Mouse (Mus musculus): Measurements from ENCODE around the gene Rrp9. TPM values are rescaled to one million over a fixed set of nuclear protein-coding genes. Genes with fewer than 3 reads are reported as not detected.
A peak's percentile ranks its signal among the peaks of the same experiment; 100 is the strongest.

Gene Rrp9
- polyA plus RNA-seq, 1 experiment from 2014 or later, result 41.2 TPM

DNA sequence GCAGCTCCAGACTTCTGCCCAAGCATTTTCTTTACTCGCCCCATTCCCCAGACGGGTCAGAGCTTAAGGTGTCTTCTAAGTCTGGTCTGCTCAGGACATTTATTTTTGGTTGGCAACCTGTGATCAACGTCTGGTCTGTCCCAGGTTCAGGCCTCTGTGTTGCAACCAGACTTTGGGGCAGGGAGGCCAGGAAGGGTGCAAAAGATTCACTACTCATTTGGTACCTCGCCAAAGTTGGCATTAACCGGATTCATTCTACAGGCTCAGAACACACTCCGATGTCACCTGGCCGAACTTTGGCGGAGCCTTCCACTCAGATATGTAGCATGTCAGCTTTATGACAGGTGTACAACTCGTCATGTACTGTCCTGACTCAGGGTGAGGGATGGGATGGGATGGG, 27.8 kb upstream of the Rrp9 start:
- DNase-seq (no peak), ATAC-seq (ENCODE audit: low FRiP score, low TSS enrichment) (no peak)
- Histone ChIP-seq H3K4me3 (replicated peaks; ENCODE audit: low read depth, low read length) (peak overlapping the region; percentile 51), H3K9ac (replicated peaks; ENCODE audit: low read length) (peak overlapping the region; percentile 70; the same call in 1 of the 2 replicates), H3K27ac (replicated peaks; ENCODE audit: low read depth, low read length) (0 out of 2 replicates have a peak overlapping the region, but pooled peaks have one; percentile 77), H3K27me3 (ENCODE audit: control insufficient read depth, insufficient read depth, low read length) (no peaks in the 10 kb centered on the region), H3K4me1 (ENCODE audit: control insufficient read depth, insufficient read depth, low read length) (peaks cover 32% of the 10 kb centered on the region), H3K9me3 (ENCODE audit: control insufficient read depth, low read length) (no peaks in the 10 kb centered on the region), H3K36me3 (ENCODE audit: control insufficient read depth, insufficient read depth, low read length) (no peaks in the 10 kb centered on the region), H3K4me2 (ENCODE audit: low read length) (peak overlapping the region; percentile 76)
- 39% methylated on average over 9 of the region's 9 CpGs for WGBS

DNA sequence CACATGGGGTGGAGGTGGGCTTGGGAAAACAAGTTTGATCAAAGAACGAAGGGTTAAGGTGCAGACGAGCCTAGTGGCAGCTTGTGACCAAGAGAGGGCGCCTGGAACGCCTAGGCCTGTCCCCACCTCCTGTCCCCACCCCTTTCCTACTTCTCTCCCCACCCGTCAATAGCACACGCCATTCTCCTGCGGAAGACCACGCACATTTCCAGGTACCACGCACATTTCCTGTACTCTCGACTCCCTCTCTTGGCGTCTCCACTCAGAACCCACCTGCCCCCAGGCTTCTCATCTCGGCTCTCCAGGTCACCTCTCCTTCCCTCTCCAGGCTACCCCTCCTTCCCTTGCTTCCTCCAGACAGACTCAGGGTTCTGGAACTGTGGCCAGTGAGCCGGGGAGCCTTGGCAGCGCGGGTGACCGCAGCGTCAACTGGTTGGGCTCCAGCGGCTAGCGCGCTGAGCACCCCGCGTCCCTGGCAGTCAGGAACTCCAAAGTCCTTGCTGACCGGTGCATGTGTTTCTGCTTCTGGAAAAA, 27.2 kb upstream of the Rrp9 start:
- 2% methylated on average over 23 of the region's 23 CpGs for WGBS
- Histone ChIP-seq H3K4me1 (ENCODE audit: control insufficient read depth, insufficient read depth, low read length) (peaks cover 32% of the 10 kb centered on the region), H3K4me3 (replicated peaks; ENCODE audit: low read depth, low read length) (peak overlapping the region; percentile 33), H3K4me2 (ENCODE audit: low read length) (peak overlapping the region; percentile 76), H3K36me3 (ENCODE audit: control insufficient read depth, insufficient read depth, low read length) (no peaks in the 10 kb centered on the region), H3K9me3 (ENCODE audit: control insufficient read depth, low read length) (no peaks in the 10 kb centered on the region), H3K9ac (replicated peaks; ENCODE audit: low read length) (peak overlapping the region; percentile 47; the same call in 1 of the 2 replicates), H3K27ac (replicated peaks; ENCODE audit: low read depth, low read length) (no peak overlapping the region), H3K27me3 (ENCODE audit: control insufficient read depth, insufficient read depth, low read length) (no peaks in the 10 kb centered on the region)
- ATAC-seq (ENCODE audit: low FRiP score, low TSS enrichment) (peak; percentile 41; the same call in 1 of the 2 replicates), DNase-seq (peak; percentile 84)

DNA sequence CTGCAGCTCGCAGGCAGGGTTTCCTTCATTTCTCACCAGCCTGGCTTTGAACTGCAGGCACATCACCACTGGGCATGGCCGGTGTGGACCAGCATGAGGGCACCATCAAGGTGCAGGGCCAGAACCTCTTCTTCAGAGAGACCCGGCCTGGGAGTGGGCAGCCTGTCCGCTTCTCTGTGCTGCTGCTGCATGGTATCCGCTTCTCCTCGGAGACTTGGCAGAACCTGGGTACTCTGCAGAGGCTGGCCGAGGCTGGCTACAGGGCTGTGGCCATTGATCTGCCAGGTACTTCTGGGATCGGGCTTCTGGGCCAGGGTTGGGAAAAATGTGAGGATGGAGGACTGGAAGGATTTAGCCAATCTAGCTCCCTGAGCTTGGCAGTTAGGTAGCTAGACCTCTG, 25.8 kb upstream of the Rrp9 start:
- WGBS, result 91% methylated on average over 8 of the region's 8 CpGs
- H3K27ac ChIP-seq (replicated peaks; ENCODE audit: low read depth, low read length), result no peak overlapping the region
- no peaks in the 10 kb centered on the region for H3K27me3 ChIP-seq (ENCODE audit: control insufficient read depth, insufficient read depth, low read length)
- H3K36me3 ChIP-seq (ENCODE audit: control insufficient read depth, insufficient read depth, low read length), result no peaks in the 10 kb centered on the region
- no peaks in the 10 kb centered on the region for H3K9me3 ChIP-seq (ENCODE audit: control insufficient read depth, low read length)
- ATAC-seq (ENCODE audit: low FRiP score, low TSS enrichment) (no peak), DNase-seq (no peak)
- H3K9ac ChIP-seq (replicated peaks; ENCODE audit: low read length), result no peak overlapping the region
- peaks cover 33% of the 10 kb centered on the region for H3K4me1 ChIP-seq (ENCODE audit: control insufficient read depth, insufficient read depth, low read length)
- no peak overlapping the region for H3K4me3 ChIP-seq (replicated peaks; ENCODE audit: low read depth, low read length)
- no peak overlapping the region for H3K4me2 ChIP-seq (ENCODE audit: low read length)

DNA sequence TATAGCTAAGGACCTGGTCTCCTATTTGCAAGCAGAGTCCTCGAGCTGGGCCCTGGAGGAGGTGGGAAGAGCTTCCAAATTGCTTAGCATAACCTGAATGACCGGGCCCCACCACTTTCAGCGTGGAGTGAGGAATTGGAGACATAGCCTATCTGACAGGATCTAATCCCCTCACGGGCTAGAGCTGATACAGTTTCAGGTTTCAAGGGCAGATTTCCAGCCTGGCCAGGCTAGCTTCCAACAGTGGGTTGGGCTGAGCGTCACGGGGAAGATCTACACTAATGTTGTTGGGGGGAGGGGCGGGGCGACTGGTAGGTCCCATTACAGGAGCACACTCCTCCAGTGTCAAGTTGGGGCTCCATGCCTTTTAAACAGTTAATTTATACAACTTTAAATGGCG, 25.1 kb upstream of the Rrp9 start:
- Histone ChIP-seq H3K27me3 (ENCODE audit: control insufficient read depth, insufficient read depth, low read length) (no peaks in the 10 kb centered on the region), H3K36me3 (ENCODE audit: control insufficient read depth, insufficient read depth, low read length) (no peaks in the 10 kb centered on the region), H3K9ac (replicated peaks; ENCODE audit: low read length) (no peak overlapping the region), H3K9me3 (ENCODE audit: control insufficient read depth, low read length) (no peaks in the 10 kb centered on the region), H3K4me3 (replicated peaks; ENCODE audit: low read depth, low read length) (no peak overlapping the region), H3K4me2 (ENCODE audit: low read length) (no peak overlapping the region), H3K4me1 (ENCODE audit: control insufficient read depth, insufficient read depth, low read length) (peaks cover 40% of the 10 kb centered on the region), H3K27ac (replicated peaks; ENCODE audit: low read depth, low read length) (no peak overlapping the region)
- 21% methylated on average over 9 of the region's 9 CpGs for WGBS
- ATAC-seq (ENCODE audit: low FRiP score, low TSS enrichment) (no peak), DNase-seq (no peak)

DNA sequence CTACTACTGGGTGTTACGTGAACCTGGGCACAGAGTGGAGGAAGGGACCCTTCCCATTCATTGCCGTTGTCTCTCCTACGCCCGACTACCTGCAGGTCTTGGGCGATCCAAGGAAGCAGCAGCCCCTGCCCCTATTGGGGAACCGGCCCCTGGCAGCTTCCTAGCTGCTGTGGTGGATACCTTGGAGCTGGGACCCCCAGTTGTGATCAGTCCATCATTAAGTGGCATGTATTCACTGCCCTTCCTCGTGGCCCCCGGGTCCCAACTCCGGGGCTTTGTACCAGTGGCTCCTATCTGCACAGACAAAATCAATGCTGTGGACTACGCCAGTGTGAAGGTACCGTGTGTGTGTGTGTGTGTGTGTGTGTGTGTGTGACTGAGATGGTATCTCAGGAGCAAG, 24.5 kb upstream of the Rrp9 start:
- Histone ChIP-seq H3K4me1 (ENCODE audit: control insufficient read depth, insufficient read depth, low read length) (peaks cover 44% of the 10 kb centered on the region), H3K9ac (replicated peaks; ENCODE audit: low read length) (no peak overlapping the region), H3K4me2 (ENCODE audit: low read length) (no peak overlapping the region), H3K27ac (replicated peaks; ENCODE audit: low read depth, low read length) (no peak overlapping the region), H3K36me3 (ENCODE audit: control insufficient read depth, insufficient read depth, low read length) (no peaks in the 10 kb centered on the region; the same call in 1 of the 2 replicates), H3K9me3 (ENCODE audit: control insufficient read depth, low read length) (no peaks in the 10 kb centered on the region), H3K4me3 (replicated peaks; ENCODE audit: low read depth, low read length) (no peak overlapping the region), H3K27me3 (ENCODE audit: control insufficient read depth, insufficient read depth, low read length) (no peaks in the 10 kb centered on the region)
- WGBS, result 74% methylated on average over 11 of the region's 11 CpGs
- DNase-seq (no peak), ATAC-seq (ENCODE audit: low FRiP score, low TSS enrichment) (no peak)

DNA sequence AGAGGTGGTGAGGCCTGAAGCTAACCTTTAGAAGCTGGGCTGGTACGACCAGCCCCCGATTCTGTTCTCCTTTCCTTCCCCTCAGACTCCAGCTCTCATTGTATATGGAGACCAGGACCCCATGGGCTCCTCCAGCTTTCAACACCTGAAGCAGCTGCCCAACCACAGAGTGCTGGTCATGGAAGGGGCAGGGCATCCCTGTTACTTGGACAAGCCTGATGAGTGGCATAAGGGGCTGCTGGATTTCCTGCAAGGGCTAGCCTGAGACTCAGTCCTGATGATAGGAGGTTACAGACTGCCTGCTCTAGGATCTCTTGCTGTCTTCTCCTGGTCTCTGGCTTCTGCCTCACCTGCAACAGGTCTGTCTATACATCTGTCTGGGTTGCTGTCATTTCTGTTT, 23.9 kb upstream of the Rrp9 start:
- WGBS, result 61% methylated on average over 2 of the region's 2 CpGs
- Histone ChIP-seq H3K9ac (replicated peaks; ENCODE audit: low read length) (peak overlapping the region; percentile 95; the same call in 1 of the 2 replicates), H3K36me3 (ENCODE audit: control insufficient read depth, insufficient read depth, low read length) (no peaks in the 10 kb centered on the region; the same call in 1 of the 2 replicates), H3K4me3 (replicated peaks; ENCODE audit: low read depth, low read length) (no peak overlapping the region), H3K27me3 (ENCODE audit: control insufficient read depth, insufficient read depth, low read length) (no peaks in the 10 kb centered on the region), H3K4me1 (ENCODE audit: control insufficient read depth, insufficient read depth, low read length) (peaks cover 44% of the 10 kb centered on the region), H3K27ac (replicated peaks; ENCODE audit: low read depth, low read length) (no peak overlapping the region), H3K4me2 (ENCODE audit: low read length) (peak overlapping the region; percentile 100; the same call in 1 of the 2 replicates), H3K9me3 (ENCODE audit: control insufficient read depth, low read length) (no peaks in the 10 kb centered on the region)
- no peak for ATAC-seq (ENCODE audit: low FRiP score, low TSS enrichment)
- no peak for DNase-seq

DNA sequence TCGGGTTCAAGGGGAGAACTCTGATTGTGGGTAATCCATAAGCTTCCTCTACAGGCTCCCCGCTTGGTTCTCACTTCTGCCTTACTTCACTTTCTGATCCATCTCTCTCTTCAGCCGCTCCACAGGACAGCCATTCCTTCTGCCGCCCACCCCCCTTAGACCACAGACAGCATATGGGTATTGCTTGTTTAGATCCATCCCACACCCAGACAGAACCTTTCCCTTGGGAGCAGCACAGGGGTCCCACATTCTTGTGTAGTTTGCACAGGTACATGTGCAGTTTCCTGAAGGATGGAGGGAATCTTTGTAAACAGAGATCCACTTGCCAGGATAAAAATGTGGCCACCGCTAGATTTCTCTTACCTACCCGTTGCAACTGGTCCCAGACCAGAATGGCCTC, 23.4 kb upstream of the Rrp9 start:
- 14% methylated on average over 6 of the region's 6 CpGs for WGBS
- no peak for DNase-seq
- peak overlapping the region; percentile 100 for H3K4me2 ChIP-seq (ENCODE audit: low read length)
- no peaks in the 10 kb centered on the region for H3K9me3 ChIP-seq (ENCODE audit: control insufficient read depth, low read length)
- peak overlapping the region; percentile 95; the same call in 1 of the 2 replicates for H3K9ac ChIP-seq (replicated peaks; ENCODE audit: low read length)
- peaks cover 46% of the 10 kb centered on the region for H3K4me1 ChIP-seq (ENCODE audit: control insufficient read depth, insufficient read depth, low read length)
- H3K4me3 ChIP-seq (replicated peaks; ENCODE audit: low read depth, low read length), result peak overlapping the region; percentile 80; the same call in 1 of the 2 replicates
- no peak for ATAC-seq (ENCODE audit: low FRiP score, low TSS enrichment)
- peak overlapping the region; percentile 96; the same call in 1 of the 2 replicates for H3K27ac ChIP-seq (replicated peaks; ENCODE audit: low read depth, low read length)
- no peaks in the 10 kb centered on the region; the same call in 1 of the 2 replicates for H3K36me3 ChIP-seq (ENCODE audit: control insufficient read depth, insufficient read depth, low read length)
- H3K27me3 ChIP-seq (ENCODE audit: control insufficient read depth, insufficient read depth, low read length), result no peaks in the 10 kb centered on the region

DNA sequence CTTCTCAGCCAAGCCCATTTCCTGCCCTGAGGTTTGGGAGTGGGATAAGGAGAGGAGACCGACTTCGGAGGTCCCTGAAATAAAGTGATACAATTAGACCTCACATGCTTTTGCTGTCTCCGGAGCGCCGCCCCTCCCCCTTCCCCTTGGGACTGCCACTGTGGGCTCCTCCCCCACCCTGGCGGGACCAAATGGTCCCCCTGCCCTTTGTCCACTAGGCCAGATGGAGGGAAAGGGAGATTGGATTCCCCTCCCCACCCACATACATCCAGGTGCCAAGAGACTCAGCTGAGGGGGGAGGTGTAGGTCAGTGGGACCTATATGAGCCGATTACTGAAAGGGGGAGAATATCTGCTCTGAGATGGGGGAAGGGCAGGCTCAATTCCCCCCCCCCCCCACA, 22.9 kb upstream of the Rrp9 start:
- 2% methylated on average over 6 of the region's 7 CpGs for WGBS
- ATAC-seq (ENCODE audit: low FRiP score, low TSS enrichment) (peak; percentile 7; the same call in 1 of the 2 replicates), DNase-seq (peak; percentile 65)

More for the DNA sequence above, 22.9 kb upstream of the Rrp9 start:
- H3K27ac ChIP-seq (replicated peaks; ENCODE audit: low read depth, low read length), result peak overlapping the region; percentile 96
- H3K9me3 ChIP-seq (ENCODE audit: control insufficient read depth, low read length), result no peaks in the 10 kb centered on the region
- H3K4me3 ChIP-seq (replicated peaks; ENCODE audit: low read depth, low read length), result peak overlapping the region; percentile 80
- peak overlapping the region; percentile 95 for H3K9ac ChIP-seq (replicated peaks; ENCODE audit: low read length)
- H3K36me3 ChIP-seq (ENCODE audit: control insufficient read depth, insufficient read depth, low read length), result no peaks in the 10 kb centered on the region; the same call in 1 of the 2 replicates
- peaks cover 48% of the 10 kb centered on the region for H3K4me1 ChIP-seq (ENCODE audit: control insufficient read depth, insufficient read depth, low read length)
- H3K27me3 ChIP-seq (ENCODE audit: control insufficient read depth, insufficient read depth, low read length), result no peaks in the 10 kb centered on the region
- H3K4me2 ChIP-seq (ENCODE audit: low read length), result peak overlapping the region; percentile 100
